Mouse (Mus musculus) midbrain, embryonic 10.5 days (tissue): ENCODE results near the gene Gnl3. TPM values are rescaled to one million over a fixed set of nuclear protein-coding genes. Genes with fewer than 3 reads are reported as not detected.

ENCODE experiments used
- DNase-seq: peaks from one replicate; pipeline ENCODE4 v3.0.0-alpha.2; 2017; ENCODE audit warnings: low spot score
- H3K27ac ChIP-seq: fragments of 300-500 bp; sonication (generic); replicated peaks from 2 replicates; pipeline ENCODE4 v1.5.1; 2016; ENCODE audit warnings: mild to moderate bottlenecking
- H3K27me3 ChIP-seq: fragments of 300-500 bp; sonication (generic); 2 replicates; pipeline ENCODE4 v1.6.1; 2016; ENCODE audit warnings: low read depth, mild to moderate bottlenecking; ENCODE audit not compliant: poor library complexity, severe bottlenecking
- H3K36me3 ChIP-seq: fragments of 300-500 bp; sonication (generic); 2 replicates; pipeline ENCODE4 v1.6.1; 2016; ENCODE audit warnings: mild to moderate bottlenecking, moderate library complexity
- H3K4me1 ChIP-seq: fragments of 300-500 bp; sonication (generic); 2 replicates; pipeline ENCODE4 v1.6.1; 2016
- H3K4me3 ChIP-seq: fragments of 300-500 bp; sonication (generic); 2 replicates; pipeline ENCODE4 v1.5.1; 2016; ENCODE audit warnings: mild to moderate bottlenecking, moderate library complexity
- H3K9me3 ChIP-seq: fragments of 300-500 bp; sonication (generic); replicated peaks from 2 replicates; pipeline ENCODE4 v1.6.1; 2016; ENCODE audit warnings: mild to moderate bottlenecking
- WGBS: fragments of 180-500 bp; shearing (Covaris S2); methylation state at CpG from one replicate; pipeline ENCODE4 v1.1.7; 2016; 5-methylcytosine and 5-hydroxymethylcytosine counted together
- polyA plus RNA-seq: library from polyadenylated mRNA; unstranded; fragments of >200 nt; fragmentation: Nextera tagmentation; extraction: Ambion mirVana; gene quantifications from 2 replicates; pipeline ENCODE4 v1.2.1, GENCODE M21; 2016

The Gnl3 gene
- 94.0 and 121 TPM in 2 replicates for polyA plus RNA-seq

- DNase-seq: peak; percentile 97
- peak within 1 kb of the TSS; percentile 99 for H3K27ac ChIP-seq
- H3K9me3 ChIP-seq: no peaks in the 10 kb centered on the region
- no peaks in the 10 kb centered on the region for H3K27me3 ChIP-seq
- H3K4me1 ChIP-seq: peaks cover 28% of the 10 kb centered on the region
- WGBS: under 1% methylated on average over 49 of the region's 53 CpGs
- H3K36me3 ChIP-seq: peaks cover 66% of the 10 kb centered on the region
- peak within 1 kb of the TSS; percentile 79 for H3K4me3 ChIP-seq
These were observed at the start of gene Gnl3, which contains the start of gene Pbrm1 for GRCm38 (mm10) chr14:31018860-31019291. Gnl3 (minus strand) TSS chr14:31019152. Pbrm1 (plus strand) TSS chr14:31019138.

DNA sequence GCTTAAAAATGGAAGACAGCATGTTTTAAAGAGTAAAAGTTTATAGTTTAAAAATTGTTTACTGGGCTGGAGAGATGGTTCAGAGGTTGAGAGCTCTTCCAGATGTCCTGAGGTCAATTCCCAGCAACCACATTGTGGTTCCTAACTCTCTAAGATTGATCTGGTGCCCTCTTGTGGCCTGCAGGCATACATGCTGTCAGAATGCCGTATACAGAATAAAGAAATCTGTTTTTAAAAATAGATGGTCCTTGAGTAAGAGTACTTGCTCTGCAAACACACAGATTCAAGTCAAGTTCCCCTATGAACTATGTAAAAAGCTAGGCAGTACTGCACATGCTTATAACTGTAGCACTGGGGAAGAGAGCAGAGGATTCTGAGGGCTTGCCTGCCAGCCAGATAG lies 43.3 kb upstream of the Gnl3 start:
- Histone ChIP-seq H3K27me3 (no peaks in the 10 kb centered on the region), H3K9me3 (no peaks in the 10 kb centered on the region), H3K4me1 (no peaks in the 10 kb centered on the region), H3K4me3 (no peak overlapping the region), H3K36me3 (peaks cover 99% of the 10 kb centered on the region), H3K27ac (no peak overlapping the region)
- DNase-seq: no peak
- 91% methylated on average over 1 of the region's 1 CpGs for WGBS

GRCm38 (mm10) chr14:31045817-31046216 lies 26.9 kb upstream of the Gnl3 start:
- DNase-seq: no peak
- 93% methylated on average over 1 of the region's 1 CpGs for WGBS
- Histone ChIP-seq H3K36me3 (peaks cover 100% of the 10 kb centered on the region), H3K9me3 (no peaks in the 10 kb centered on the region), H3K27me3 (no peaks in the 10 kb centered on the region), H3K27ac (no peak overlapping the region), H3K4me3 (no peak overlapping the region), H3K4me1 (no peaks in the 10 kb centered on the region)

GRCm38 (mm10) chr14:31045296-31045695 lies 26.3 kb upstream of the Gnl3 start:
- Histone ChIP-seq H3K36me3 (peaks cover 100% of the 10 kb centered on the region), H3K27ac (no peak overlapping the region), H3K9me3 (no peaks in the 10 kb centered on the region), H3K4me1 (no peaks in the 10 kb centered on the region), H3K27me3 (no peaks in the 10 kb centered on the region), H3K4me3 (no peak overlapping the region)
- WGBS: 93% methylated on average over 5 of the region's 5 CpGs
- DNase-seq: no peak

- H3K4me3 ChIP-seq: no peak overlapping the region
- 78% methylated on average over 3 of the region's 3 CpGs for WGBS
- H3K27ac ChIP-seq: no peak overlapping the region
- H3K9me3 ChIP-seq: no peaks in the 10 kb centered on the region
- peaks cover 94% of the 10 kb centered on the region for H3K36me3 ChIP-seq
- peaks cover 3% of the 10 kb centered on the region for H3K4me1 ChIP-seq
- no peak for DNase-seq
- H3K27me3 ChIP-seq: no peaks in the 10 kb centered on the region
These were observed 6.8 kb upstream of the Gnl3 start for GRCm38 (mm10) chr14:31025785-31026184.

GRCm38 (mm10) chr14:31022579-31022978 lies 3.6 kb upstream of the Gnl3 start:
- H3K4me1 ChIP-seq: peaks cover 21% of the 10 kb centered on the region
- DNase-seq: no peak
- no peaks in the 10 kb centered on the region for H3K27me3 ChIP-seq
- H3K36me3 ChIP-seq: peaks cover 66% of the 10 kb centered on the region
- no peak overlapping the region for H3K27ac ChIP-seq
- WGBS: 82% methylated on average over 1 of the region's 1 CpGs
- no peak overlapping the region for H3K4me3 ChIP-seq
- H3K9me3 ChIP-seq: no peaks in the 10 kb centered on the region

DNA sequence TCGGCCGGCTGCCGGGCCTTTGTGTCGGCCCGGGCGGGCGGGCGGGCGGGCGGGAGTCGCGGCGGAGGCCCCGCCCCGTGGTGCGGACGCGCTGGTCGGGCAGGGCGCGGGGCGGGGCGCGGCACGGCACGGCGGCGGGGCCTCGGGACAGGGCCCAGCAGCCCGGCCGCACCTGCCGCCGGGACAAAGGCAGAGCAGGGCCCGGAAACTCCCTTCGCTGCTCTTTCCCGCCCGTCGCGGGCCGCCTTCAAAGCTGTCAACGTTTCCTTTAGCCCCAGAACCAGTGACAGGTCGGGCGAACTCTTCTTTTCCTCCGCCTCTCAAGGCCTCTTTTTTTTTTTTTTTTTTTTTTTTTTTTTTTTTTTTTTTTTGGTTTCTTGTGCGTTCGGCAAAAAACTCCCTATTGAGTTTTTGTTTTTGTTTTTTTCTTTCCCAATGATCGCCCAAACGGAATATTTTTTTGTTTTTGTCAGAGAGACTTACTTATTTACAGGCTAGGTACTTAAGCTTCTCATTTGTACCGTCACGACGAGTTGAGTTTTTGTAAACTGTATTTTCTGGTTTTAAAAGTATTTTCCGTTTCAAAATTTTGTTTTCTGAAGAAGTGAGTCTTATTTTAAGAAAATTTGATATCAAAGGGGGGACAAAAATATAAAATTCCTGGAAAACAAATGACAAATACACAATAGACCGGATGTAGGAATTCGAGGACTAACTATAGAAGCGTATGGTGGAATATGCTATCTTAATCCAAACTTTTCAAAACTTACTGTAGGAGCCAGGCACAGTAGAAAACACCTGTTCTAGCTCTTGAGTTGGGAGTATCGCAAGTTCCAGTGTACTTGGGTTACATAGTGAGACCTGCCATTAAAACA lies 616 bp upstream of the Gnl3 start:
- DNase-seq: peak; percentile 85
- peak overlapping the region; percentile 79 for H3K4me3 ChIP-seq
- 11% methylated on average over 29 of the region's 56 CpGs for WGBS

DNA sequence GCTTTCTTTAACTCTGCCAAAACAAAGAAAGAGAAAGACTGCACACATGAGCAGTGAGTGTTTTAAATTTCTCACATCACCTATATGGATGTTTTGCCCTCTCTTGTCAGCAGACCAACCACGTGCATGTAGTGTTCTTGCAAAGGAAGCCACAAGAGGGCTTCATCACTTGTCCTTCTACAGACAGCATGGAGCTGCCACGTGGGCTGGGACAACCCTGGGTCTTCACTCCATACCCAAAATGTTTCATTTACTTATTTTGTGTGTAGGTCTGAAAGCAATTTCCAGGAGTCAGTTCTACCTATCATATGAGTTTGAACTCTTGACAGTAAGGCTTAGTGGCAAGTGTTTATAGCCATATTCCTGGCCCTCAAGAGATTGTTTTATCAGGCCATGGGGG lies 1.1 kb downstream of the Gnl3 start:
- peaks cover 66% of the 10 kb centered on the region for H3K36me3 ChIP-seq

More for the DNA sequence above, 616 bp upstream of the Gnl3 start:
- H3K9me3 ChIP-seq: no peaks in the 10 kb centered on the region
- peaks cover 28% of the 10 kb centered on the region for H3K4me1 ChIP-seq
- peak overlapping the region; percentile 99 for H3K27ac ChIP-seq
- H3K27me3 ChIP-seq: no peaks in the 10 kb centered on the region
- H3K36me3 ChIP-seq: peaks cover 66% of the 10 kb centered on the region

DNA sequence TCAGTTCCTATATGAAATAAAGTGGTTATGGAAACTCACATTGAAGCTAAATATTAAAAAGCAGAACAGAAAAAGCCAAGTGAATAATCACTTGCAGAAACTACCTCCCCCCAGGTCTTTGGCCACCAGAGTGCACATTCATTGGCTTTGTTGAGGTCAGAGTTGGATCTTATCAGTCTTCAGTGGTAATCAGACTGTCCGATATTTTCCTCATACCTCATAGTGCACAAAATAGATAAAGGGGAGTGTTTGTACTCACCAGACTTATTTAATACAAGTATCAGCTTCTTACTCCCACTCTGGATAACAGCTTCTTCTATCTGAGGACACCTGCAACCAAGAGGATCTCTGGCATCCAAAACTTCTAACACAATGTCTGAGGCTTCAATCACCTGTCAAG lies 2.9 kb downstream of the Gnl3 start:
- no peaks in the 10 kb centered on the region for H3K27me3 ChIP-seq
- H3K4me1 ChIP-seq: peaks cover 26% of the 10 kb centered on the region
- peaks cover 68% of the 10 kb centered on the region for H3K36me3 ChIP-seq
- H3K9me3 ChIP-seq: no peaks in the 10 kb centered on the region
- H3K27ac ChIP-seq: no peak overlapping the region
- 89% methylated on average over 1 of the region's 1 CpGs for WGBS
- H3K4me3 ChIP-seq: no peak overlapping the region
- no peak for DNase-seq

More for the DNA sequence above, 1.1 kb downstream of the Gnl3 start:
- peaks cover 28% of the 10 kb centered on the region for H3K4me1 ChIP-seq
- no peak for DNase-seq
- no peaks in the 10 kb centered on the region for H3K9me3 ChIP-seq
- H3K4me3 ChIP-seq: peak overlapping the region; percentile 79
- 2% methylated on average over 2 of the region's 2 CpGs for WGBS
- H3K27ac ChIP-seq: peak overlapping the region; percentile 99
- H3K27me3 ChIP-seq: no peaks in the 10 kb centered on the region

- DNase-seq: no peak
- Histone ChIP-seq H3K27me3 (no peaks in the 10 kb centered on the region), H3K9me3 (no peaks in the 10 kb centered on the region), H3K4me1 (peaks cover 16% of the 10 kb centered on the region), H3K4me3 (no peak overlapping the region), H3K27ac (no peak overlapping the region), H3K36me3 (peaks cover 88% of the 10 kb centered on the region)
- 94% methylated on average over 2 of the region's 2 CpGs for WGBS
These were observed 5.0 kb downstream of the Gnl3 start for GRCm38 (mm10) chr14:31013928-31014327.

DNA sequence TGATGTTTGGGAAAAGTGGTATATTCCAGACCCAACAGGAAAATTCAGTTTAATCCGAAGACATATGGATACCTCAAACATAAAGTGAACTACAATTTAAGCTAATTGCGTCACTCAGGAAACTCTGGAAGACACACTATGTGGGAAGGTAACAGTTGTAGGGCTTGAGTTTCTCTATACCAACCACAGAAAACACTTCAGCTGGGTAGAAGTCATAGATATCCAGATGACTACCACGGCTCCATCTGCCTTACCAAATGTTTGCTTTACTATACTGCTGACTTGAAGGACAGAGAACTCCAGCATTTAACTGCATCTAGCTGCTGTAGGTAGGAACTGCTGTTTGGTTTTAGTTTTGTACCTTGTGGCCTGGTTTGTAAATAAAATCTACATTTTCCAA lies 7.4 kb downstream of the Gnl3 start:
- WGBS: 92% methylated on average over 3 of the region's 3 CpGs
- no peak overlapping the region for H3K27ac ChIP-seq
- H3K27me3 ChIP-seq: no peaks in the 10 kb centered on the region
- no peaks in the 10 kb centered on the region for H3K9me3 ChIP-seq
- no peak overlapping the region for H3K4me3 ChIP-seq
- no peaks in the 10 kb centered on the region for H3K4me1 ChIP-seq
- no peak for DNase-seq
- peaks cover 97% of the 10 kb centered on the region for H3K36me3 ChIP-seq

DNA sequence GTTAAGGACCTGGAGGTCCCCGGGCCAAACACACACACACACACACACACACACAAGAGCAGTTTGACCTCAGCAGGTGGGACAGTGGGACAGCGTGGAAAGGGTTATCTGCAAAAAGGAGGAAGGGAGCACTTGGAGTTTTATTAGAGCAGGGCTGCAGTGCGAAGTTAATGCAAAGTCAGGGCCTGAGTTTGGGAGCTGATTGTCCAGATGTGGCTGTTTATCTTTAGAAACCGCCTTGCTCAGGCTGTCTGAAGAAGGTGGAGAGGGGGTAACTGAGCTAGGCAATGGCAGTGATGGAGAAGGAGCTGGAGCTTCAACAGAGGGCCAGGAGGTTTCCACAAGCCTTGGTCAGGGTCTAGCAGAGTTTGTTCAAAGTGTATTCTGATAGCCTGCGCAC lies 12.2 kb downstream of the Gnl3 start:
- Histone ChIP-seq H3K27me3 (no peaks in the 10 kb centered on the region), H3K36me3 (peaks cover 56% of the 10 kb centered on the region), H3K27ac (no peak overlapping the region), H3K9me3 (no peaks in the 10 kb centered on the region), H3K4me3 (no peak overlapping the region), H3K4me1 (peaks cover 10% of the 10 kb centered on the region)
- 82% methylated on average over 5 of the region's 5 CpGs for WGBS
- no peak for DNase-seq

- Histone ChIP-seq H3K4me1 (peaks cover 21% of the 10 kb centered on the region), H3K9me3 (no peaks in the 10 kb centered on the region), H3K36me3 (peaks cover 34% of the 10 kb centered on the region), H3K27ac (no peak overlapping the region), H3K4me3 (no peak overlapping the region), H3K27me3 (no peaks in the 10 kb centered on the region)
- DNase-seq: no peak
- 85% methylated on average over 2 of the region's 2 CpGs for WGBS
These were observed 14.4 kb downstream of the Gnl3 start for GRCm38 (mm10) chr14:31004527-31004926.
